Mouse (Mus musculus) lung, adult 2 months (tissue): Measurements from ENCODE around the gene Defa23.
"Not testable (repeated sequence)": the region's sequence is repeated elsewhere in the genome, so short reads cannot be mapped to it uniquely, and the experiment has no call there.

Experiments
- CTCF ChIP-seq: fragments of 200-500 bp; IDR thresholded peaks from 2 replicates; pipeline ENCODE4 v1.5.1; 2011; ENCODE audit warnings: mild to moderate bottlenecking, low read length, control low read depth; ENCODE audit not compliant: insufficient read depth
- POLR2A ChIP-seq: fragments of 200-500 bp; IDR thresholded peaks from 2 replicates; pipeline ENCODE4 v1.6.1; 2011; ENCODE audit warnings: low read depth, mild to moderate bottlenecking, control low read depth, low read length, borderline replicate concordance; ENCODE audit errors: extremely low read depth

DNA sequence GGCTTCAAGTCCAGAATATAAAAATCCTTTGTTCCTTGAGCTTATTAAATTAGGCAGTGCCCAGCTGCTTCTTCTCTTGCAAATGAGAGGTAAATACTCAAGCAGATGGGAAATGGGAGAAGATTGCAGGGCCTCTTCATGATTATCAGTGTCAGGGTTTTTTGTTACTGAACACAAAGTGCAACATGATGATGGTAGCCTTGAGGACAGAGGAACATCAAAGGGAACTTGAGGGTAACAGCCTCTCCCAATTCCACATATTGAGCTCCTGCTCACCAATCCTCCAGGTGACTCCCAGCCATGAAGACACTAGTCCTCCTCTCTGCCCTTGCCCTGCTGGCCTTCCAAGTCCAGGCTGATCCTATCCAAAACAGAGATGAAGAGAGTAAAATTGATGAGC, 29.3 kb downstream of the Defa23 start, which contains the start of gene Defa25:
- not testable (repeated sequence) for TF ChIP-seq CTCF, POLR2A
